Mouse (Mus musculus): Measurements from ENCODE around the gene Erich3.

DNA sequence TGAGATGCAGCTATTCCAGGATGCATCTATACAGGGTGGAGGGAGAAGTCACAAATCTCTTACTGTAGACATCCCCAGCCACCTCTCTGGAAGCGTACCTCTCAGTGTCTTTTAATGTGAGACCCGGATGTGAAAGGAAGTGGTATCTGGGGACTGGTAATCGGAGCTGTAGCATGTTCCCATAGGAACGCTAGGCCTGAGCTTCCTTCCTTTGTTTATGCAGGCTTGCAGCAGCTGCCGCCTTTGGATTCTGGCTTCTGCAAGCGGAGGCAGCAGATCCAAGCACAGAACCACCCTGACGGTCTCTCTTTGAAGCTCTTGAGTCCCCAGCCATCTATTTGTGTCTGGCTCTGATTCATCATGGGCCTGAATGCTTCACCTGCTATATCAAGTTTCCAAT is 143.0 kb downstream of the Erich3 start:
- TF ChIP-seq CTCF (IDR thresholded peaks at IDR 0.05; ENCODE audit: low read depth) (no peak), EP300 (optimal IDR thresholded peaks at IDR 0.05) (no peak)
